Mouse (Mus musculus) v-Abl transformed pro-B cells (cell line): ENCODE data around the gene Lmbr1.
"Not testable (repeated sequence)": the region's sequence is repeated elsewhere in the genome, so short reads cannot be mapped to it uniquely, and the experiment has no call there.

Experiments
- in situ Hi-C, 2 experiments: fragments of 400-800 bp; cut with MboI; formaldehyde crosslinking; loops; one replicate each; pipeline ENCODE4 v1.15.1; 2025; ENCODE audit not compliant: unreplicated experiment in 2 of 2

Lmbr1 gene

GRCm38 (mm10) chr5:29378298-29379036, at the start of gene Lmbr1:
Lmbr1 (minus strand) TSS chr5:29378390.
- in situ Hi-C loops, result loop anchor here (25.0 kb wide), 2 partner anchors 709 to 1109 kb away; no protein-coding TSS in a partner anchor

- in situ Hi-C loops, result not testable (repeated sequence)
These were observed 45.1 kb upstream of the Lmbr1 start for GRCm38 (mm10) chr5:29423330-29423729.

- in situ Hi-C loops, result no loop called here
These were observed 34.9 kb upstream of the Lmbr1 start for GRCm38 (mm10) chr5:29413041-29413440.

- in situ Hi-C loops, result no loop called here
These were observed 32.7 kb upstream of the Lmbr1 start for GRCm38 (mm10) chr5:29410854-29411253.

GRCm38 (mm10) chr5:29398427-29398826, 20.2 kb upstream of the Lmbr1 start:
- in situ Hi-C loops, result loop anchor here (25.0 kb wide), 2 partner anchors 689 to 1089 kb away; no protein-coding TSS in a partner anchor

GRCm38 (mm10) chr5:29388944-29389765, 11.0 kb upstream of the Lmbr1 start:
- in situ Hi-C loops, result loop anchor here (5.0 to 25.0 kb wide), 5 partner anchors 298 to 1098 kb away; partner anchors contain the start of gene Adgrf3 (in 1 of the 2)

GRCm38 (mm10) chr5:29388181-29388943, 10.2 kb upstream of the Lmbr1 start:
- in situ Hi-C loops, result loop anchor here (5.0 to 25.0 kb wide), 5 partner anchors 299 to 1099 kb away; partner anchors contain the start of gene Adgrf3 (in 1 of the 2)

- in situ Hi-C loops, result loop anchor here (5.0 to 25.0 kb wide), 5 partner anchors 300 to 1100 kb away; partner anchors contain the start of gene Adgrf3 (in 1 of the 2)
These were observed 9.4 kb upstream of the Lmbr1 start for GRCm38 (mm10) chr5:29387591-29387990.

- in situ Hi-C loops, result loop anchor here (10.0 to 25.0 kb wide), 3 partner anchors 705 to 1105 kb away; no protein-coding TSS in a partner anchor
These were observed 4.6 kb upstream of the Lmbr1 start for GRCm38 (mm10) chr5:29382776-29383175.

- in situ Hi-C loops, result loop anchor here (10.0 to 25.0 kb wide), 3 partner anchors 707 to 1107 kb away; no protein-coding TSS in a partner anchor
These were observed 1.9 kb upstream of the Lmbr1 start for GRCm38 (mm10) chr5:29380091-29380490.

GRCm38 (mm10) chr5:29377590-29378297, 446 bp downstream of the Lmbr1 start:
- in situ Hi-C loops, result loop anchor here (25.0 kb wide), 2 partner anchors 710 to 1110 kb away; no protein-coding TSS in a partner anchor

GRCm38 (mm10) chr5:29363511-29363910, 14.7 kb downstream of the Lmbr1 start:
- in situ Hi-C loops, result no loop called here

GRCm38 (mm10) chr5:29335836-29336235, 42.4 kb downstream of the Lmbr1 start:
- in situ Hi-C loops, result no loop called here

- in situ Hi-C loops, result no loop called here
These were observed 55.7 kb downstream of the Lmbr1 start for GRCm38 (mm10) chr5:29322503-29322902.

- in situ Hi-C loops, result no loop called here
These were observed 69.0 kb downstream of the Lmbr1 start for GRCm38 (mm10) chr5:29309191-29309590.

- in situ Hi-C loops, result loop anchor here (5.0 to 25.0 kb wide), 5 partner anchors 841 to 1556 kb away; no protein-coding TSS in a partner anchor
These were observed 85.0 kb downstream of the Lmbr1 start for GRCm38 (mm10) chr5:29293194-29293593.

- in situ Hi-C loops, result loop anchor here (5.0 to 25.0 kb wide), 5 partner anchors 838 to 1553 kb away; no protein-coding TSS in a partner anchor
These were observed 88.1 kb downstream of the Lmbr1 start for GRCm38 (mm10) chr5:29290110-29290509.

- in situ Hi-C loops, result loop anchor here (5.0 to 25.0 kb wide), 5 partner anchors 837 to 1552 kb away; no protein-coding TSS in a partner anchor
These were observed 88.5 kb downstream of the Lmbr1 start for GRCm38 (mm10) chr5:29289703-29290102.

- in situ Hi-C loops, result loop anchor here (25.0 kb wide), 3 partner anchors 1144 to 1544 kb away; no protein-coding TSS in a partner anchor
These were observed 97.1 kb downstream of the Lmbr1 start for GRCm38 (mm10) chr5:29281081-29281480.
